Mouse (Mus musculus) c-Kit-positive CD71-positive TER-119-positive erythroid progenitor cells, embryonic 14.5 days (primary cell): Measurements from ENCODE around the gene Ctnna3.

Experiments used
- DNase-seq: peaks from one replicate; pipeline ENCODE4 v3.0.0-alpha.2; 2013; ENCODE audit warnings: low spot score

The Ctnna3 gene

GRCm38 (mm10) chr10:63945534-63945933 lies 515.6 kb downstream of the Ctnna3 start:
- DNase-seq: no peak

- no peak for DNase-seq
These were observed 517.4 kb downstream of the Ctnna3 start for GRCm38 (mm10) chr10:63947266-63947665.

GRCm38 (mm10) chr10:63950867-63951266 lies 521.0 kb downstream of the Ctnna3 start:
- no peak for DNase-seq

GRCm38 (mm10) chr10:63951481-63951880 lies 521.6 kb downstream of the Ctnna3 start:
- DNase-seq: no peak

- DNase-seq: no peak
These were observed 524.5 kb downstream of the Ctnna3 start for GRCm38 (mm10) chr10:63954308-63954930.

GRCm38 (mm10) chr10:63972300-63972699 lies 542.4 kb downstream of the Ctnna3 start:
- no peak for DNase-seq

- no peak for DNase-seq
These were observed 548.2 kb downstream of the Ctnna3 start for GRCm38 (mm10) chr10:63978101-63978500.

GRCm38 (mm10) chr10:63978535-63978934 lies 548.6 kb downstream of the Ctnna3 start:
- DNase-seq: no peak

- no peak for DNase-seq
These were observed 549.1 kb downstream of the Ctnna3 start for GRCm38 (mm10) chr10:63978969-63979368.

- no peak for DNase-seq
These were observed 549.5 kb downstream of the Ctnna3 start for GRCm38 (mm10) chr10:63979410-63979809.

GRCm38 (mm10) chr10:63985576-63985975 lies 555.7 kb downstream of the Ctnna3 start:
- no peak for DNase-seq

GRCm38 (mm10) chr10:63994251-63994650 lies 564.4 kb downstream of the Ctnna3 start:
- no peak for DNase-seq

GRCm38 (mm10) chr10:64001531-64001930 lies 571.6 kb downstream of the Ctnna3 start:
- DNase-seq: no peak

GRCm38 (mm10) chr10:64001996-64002395 lies 572.1 kb downstream of the Ctnna3 start:
- no peak for DNase-seq

- DNase-seq: no peak
These were observed 590.4 kb downstream of the Ctnna3 start for GRCm38 (mm10) chr10:64020347-64020746.

GRCm38 (mm10) chr10:64023340-64023739 lies 593.4 kb downstream of the Ctnna3 start:
- no peak for DNase-seq

GRCm38 (mm10) chr10:64030901-64031300 lies 601.0 kb downstream of the Ctnna3 start:
- no peak for DNase-seq

GRCm38 (mm10) chr10:64039760-64040535 lies 610.0 kb downstream of the Ctnna3 start:
- no peak for DNase-seq

GRCm38 (mm10) chr10:64041218-64041617 lies 611.3 kb downstream of the Ctnna3 start:
- DNase-seq: no peak

GRCm38 (mm10) chr10:64041892-64042291 lies 612.0 kb downstream of the Ctnna3 start:
- DNase-seq: no peak

GRCm38 (mm10) chr10:64049151-64049550 lies 619.3 kb downstream of the Ctnna3 start:
- no peak for DNase-seq

- no peak for DNase-seq
These were observed 620.0 kb downstream of the Ctnna3 start for GRCm38 (mm10) chr10:64049946-64050345.

GRCm38 (mm10) chr10:64063704-64064103 lies 633.8 kb downstream of the Ctnna3 start:
- DNase-seq: no peak

- no peak for DNase-seq
These were observed 646.0 kb downstream of the Ctnna3 start for GRCm38 (mm10) chr10:64075944-64076343.
